Mouse (Mus musculus) large intestine, adult 2 months (tissue): ENCODE measurements around the gene Apc2. TPM values are rescaled to one million over a fixed set of nuclear protein-coding genes. Genes with fewer than 3 reads are reported as not detected.
"Not testable (repeated sequence)": the region's sequence is repeated elsewhere in the genome, so short reads cannot be mapped to it uniquely, and the experiment has no call there.

Source experiments
- DNase-seq: peaks from one replicate; pipeline ENCODE4 v3.0.0-alpha.2; 2012; ENCODE audit warnings: low read depth, low spot score
- WGBS: fragments of 180-500 bp; shearing (Covaris S2); methylation state at CpG from one replicate; pipeline ENCODE4 v1.1.7; 2018; 5-methylcytosine and 5-hydroxymethylcytosine counted together
- polyA plus RNA-seq: library from polyadenylated mRNA; depleted of rRNA; stranded (reverse); fragments of >200 nt; gene quantifications from 2 replicates; pipeline ENCODE4 v1.2.3, GENCODE M21; 2012; rRNA removed

The Apc2 gene
- polyA plus RNA-seq = 0.41 and 0.45 TPM in 2 replicates

- peak; percentile 46 for DNase-seq
- WGBS = 8% methylated on average over 26 of the region's 26 CpGs
Measured at GRCm38 (mm10) chr10:80295618-80296425, at the start of gene Apc2. Gene Apc2, plus strand, starts transcription at chr10:80295977.

- no peak for DNase-seq
- WGBS = 36% methylated on average over 6 of the region's 6 CpGs
Measured at GRCm38 (mm10) chr10:80247849-80248248, 47.9 kb upstream of the Apc2 start.

GRCm38 (mm10) chr10:80248437-80248836, 47.3 kb upstream of the Apc2 start:
- 9% methylated on average over 3 of the region's 3 CpGs for WGBS
- DNase-seq = not testable (repeated sequence)

GRCm38 (mm10) chr10:80248971-80249640, 46.7 kb upstream of the Apc2 start, which contains the start of gene Ndufs7:
Gene Ndufs7, plus strand, starts transcription at chr10:80249121.
- peak; percentile 83 for DNase-seq
- under 1% methylated on average over 53 of the region's 53 CpGs for WGBS

GRCm38 (mm10) chr10:80250059-80250458, 45.7 kb upstream of the Apc2 start:
- 11% methylated on average over 2 of the region's 2 CpGs for WGBS
- no peak for DNase-seq

- DNase-seq = no peak
- 77% methylated on average over 4 of the region's 4 CpGs for WGBS
Measured at GRCm38 (mm10) chr10:80250573-80250972, 45.2 kb upstream of the Apc2 start.

- DNase-seq = no peak
Measured at GRCm38 (mm10) chr10:80252011-80252410, 43.8 kb upstream of the Apc2 start.

GRCm38 (mm10) chr10:80252493-80253274, 43.1 kb upstream of the Apc2 start:
- 96% methylated on average over 11 of the region's 11 CpGs for WGBS
- no peak for DNase-seq

- WGBS = 75% methylated on average over 6 of the region's 6 CpGs
Measured at GRCm38 (mm10) chr10:80253551-80253950, 42.2 kb upstream of the Apc2 start.

GRCm38 (mm10) chr10:80254331-80255297, 41.2 kb upstream of the Apc2 start:
- 94% methylated on average over 26 of the region's 26 CpGs for WGBS
- no peak for DNase-seq

More at GRCm38 (mm10) chr10:80253551-80253950, 42.2 kb upstream of the Apc2 start:
- DNase-seq = no peak

GRCm38 (mm10) chr10:80255881-80256535, 39.8 kb upstream of the Apc2 start:
- no peak for DNase-seq
- WGBS = 80% methylated on average over 5 of the region's 5 CpGs

GRCm38 (mm10) chr10:80257936-80258335, 37.8 kb upstream of the Apc2 start:
- 81% methylated on average over 2 of the region's 2 CpGs for WGBS
- no peak for DNase-seq

- 94% methylated on average over 14 of the region's 14 CpGs for WGBS
- DNase-seq = no peak
Measured at GRCm38 (mm10) chr10:80258752-80259462, 36.9 kb upstream of the Apc2 start.

- no peak for DNase-seq
- WGBS = 84% methylated on average over 6 of the region's 6 CpGs
Measured at GRCm38 (mm10) chr10:80259463-80259805, 36.3 kb upstream of the Apc2 start.

- no peak for DNase-seq
- 16% methylated on average over 19 of the region's 19 CpGs for WGBS
Measured at GRCm38 (mm10) chr10:80259861-80260641, 35.7 kb upstream of the Apc2 start.

- under 1% methylated on average over 49 of the region's 49 CpGs for WGBS
- DNase-seq = peak; percentile 91
Measured at GRCm38 (mm10) chr10:80260642-80261584, 34.9 kb upstream of the Apc2 start, which contains the start of the genes Gamt and Dazap1. Gene Gamt, minus strand, starts transcription at chr10:80261012. Gene Dazap1, plus strand, starts transcription at chr10:80261486.
